Mouse (Mus musculus) embryonic fibroblast, embryonic 13.5 days (primary cell): ENCODE results near the gene Slc25a44.

Experiments
- CTCF ChIP-seq: IDR thresholded peaks from 2 replicates; pipeline ENCODE4 v1.5.1; 2011; ENCODE audit warnings: mild to moderate bottlenecking, control low read depth, low read length, moderate library complexity, borderline replicate concordance; ENCODE audit not compliant: insufficient read depth
- POLR2A ChIP-seq: IDR thresholded peaks from 2 replicates; pipeline ENCODE4 v1.6.1; 2011; ENCODE audit warnings: low read depth, mild to moderate bottlenecking, control low read depth, low read length, moderate library complexity

DNA sequence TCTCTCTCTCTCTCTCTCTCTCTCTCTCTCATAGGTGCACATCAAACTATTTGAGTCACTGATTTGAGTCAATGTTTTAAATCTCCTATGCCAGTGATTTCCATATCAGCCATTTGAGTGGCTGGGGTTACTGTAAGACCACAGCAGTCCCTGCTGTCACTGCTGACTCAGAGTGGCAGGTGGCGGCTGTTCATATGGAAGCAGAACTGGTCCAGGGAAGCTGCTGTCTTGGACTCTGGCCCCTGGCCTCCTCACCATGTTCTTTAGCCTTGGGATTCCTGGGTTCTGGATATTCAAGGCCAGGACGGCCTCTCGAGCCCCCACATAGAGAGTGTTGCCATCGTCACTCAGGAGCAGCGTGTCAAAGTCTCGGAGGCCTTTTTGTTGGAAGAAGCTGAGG is 27.8 kb upstream of the Slc25a44 start:
- no peak for TF ChIP-seq POLR2A
- TF ChIP-seq CTCF = no peak
